Mouse (Mus musculus) kidney, postnatal 0 days (tissue): Measurements from ENCODE around the gene Ltbp2. TPM values are rescaled to one million over a fixed set of nuclear protein-coding genes. Genes with fewer than 3 reads are reported as not detected.

ENCODE experiments used
- ATAC-seq: fragments of 200-750 bp; cut with Nextera tagmentation; replicated peaks from 2 replicates; pipeline ENCODE4 v1.8.0; 2017; ENCODE audit warnings: low read depth, moderate number of reproducible peaks, moderate TSS enrichment, moderate library complexity; ENCODE audit not compliant: low FRiP score
- DNase-seq: peaks from one replicate; pipeline ENCODE4 v3.0.0-alpha.2; 2016; ENCODE audit warnings: low spot score
- H3K27ac ChIP-seq: fragments of 300-500 bp; sonication (generic); 2 replicates; pipeline ENCODE4 v1.5.1; 2014; ENCODE audit warnings: mild to moderate bottlenecking
- H3K27me3 ChIP-seq: fragments of 300-500 bp; sonication (generic); 2 replicates; pipeline ENCODE4 v1.6.1; 2014; ENCODE audit warnings: low read length, mixed read lengths; ENCODE audit not compliant: insufficient read depth
- H3K36me3 ChIP-seq: fragments of 300-500 bp; sonication (generic); 2 replicates; pipeline ENCODE4 v1.6.1; 2014; ENCODE audit warnings: low read length, mixed read lengths; ENCODE audit not compliant: insufficient read depth
- H3K4me1 ChIP-seq: fragments of 300-500 bp; sonication (generic); replicated peaks from 2 replicates; pipeline ENCODE4 v1.6.1; 2014; ENCODE audit warnings: antibody characterized with exemption, low read length, mixed read lengths; ENCODE audit not compliant: insufficient read depth
- H3K4me2 ChIP-seq: fragments of 300-500 bp; sonication (generic); 2 replicates; pipeline ENCODE4 v1.6.1; 2014; ENCODE audit warnings: mild to moderate bottlenecking, low read length, moderate library complexity, mixed read lengths
- H3K4me3 ChIP-seq: fragments of 300-500 bp; sonication (generic); replicated peaks from 2 replicates; pipeline ENCODE4 v1.5.1; 2014; ENCODE audit warnings: low read depth, low read length
- H3K9ac ChIP-seq: fragments of 300-500 bp; sonication (generic); 2 replicates; pipeline ENCODE4 v1.6.1; 2014; ENCODE audit warnings: low read depth, low read length
- H3K9me3 ChIP-seq: fragments of 300-500 bp; sonication (generic); replicated peaks from 2 replicates; pipeline ENCODE4 v1.6.1; 2016; ENCODE audit warnings: low read length, inconsistent platforms, mixed read lengths
- CTCF ChIP-seq: IDR thresholded peaks from 2 replicates; pipeline ENCODE4 v1.5.1; 2016; ENCODE audit warnings: antibody characterized with exemption, low read depth, mild to moderate bottlenecking, moderate library complexity
- WGBS: fragments of 180-500 bp; shearing (Covaris S2); extraction: QIAGEN DNeasy Blood & Tissue Kit; methylation state at CpG from one replicate; pipeline ENCODE4 v1.1.7; 2014; 5-methylcytosine and 5-hydroxymethylcytosine counted together
- polyA plus RNA-seq: library from polyadenylated mRNA; unstranded; fragments of >200 nt; fragmentation: Nextera tagmentation; extraction: Ambion mirVana; gene quantifications from 2 replicates; pipeline ENCODE4 v1.2.1, GENCODE M21; 2015

The Ltbp2 gene
- polyA plus RNA-seq, 1 experiment from 2014 or later, result 0.14 TPM

DNA sequence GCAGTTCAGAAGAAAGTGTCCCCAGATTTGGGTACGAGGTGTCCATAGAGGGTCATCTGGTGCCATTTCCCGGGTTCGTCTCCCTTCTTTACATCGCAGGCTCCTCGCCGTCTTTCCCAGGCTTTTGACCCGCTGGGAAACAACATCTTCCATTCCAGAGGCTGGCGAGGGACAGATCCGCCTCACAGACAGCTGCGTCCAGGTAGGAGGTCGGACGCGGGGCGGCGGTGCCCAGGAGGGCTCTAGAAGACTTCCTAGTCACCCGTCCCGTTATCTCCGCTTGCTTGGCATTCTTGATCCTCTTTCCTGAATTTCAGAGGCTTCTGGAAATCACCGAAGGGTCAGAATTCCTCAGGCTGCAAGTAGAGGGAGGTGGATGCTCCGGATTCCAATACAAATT is 102.9 kb downstream of the Ltbp2 start:
- Histone ChIP-seq H3K9me3 (no peaks in the 10 kb centered on the region), H3K36me3 (no peaks in the 10 kb centered on the region), H3K27me3 (no peaks in the 10 kb centered on the region), H3K4me1 (peaks cover 17% of the 10 kb centered on the region), H3K4me3 (peak overlapping the region; percentile 71), H3K27ac (peak overlapping the region; percentile 68), H3K4me2 (peak overlapping the region; percentile 91), H3K9ac (peak overlapping the region; percentile 82)
- no peak for ATAC-seq
- under 1% methylated on average over 20 of the region's 20 CpGs for WGBS
- no peak for TF ChIP-seq CTCF
- no peak for DNase-seq

DNA sequence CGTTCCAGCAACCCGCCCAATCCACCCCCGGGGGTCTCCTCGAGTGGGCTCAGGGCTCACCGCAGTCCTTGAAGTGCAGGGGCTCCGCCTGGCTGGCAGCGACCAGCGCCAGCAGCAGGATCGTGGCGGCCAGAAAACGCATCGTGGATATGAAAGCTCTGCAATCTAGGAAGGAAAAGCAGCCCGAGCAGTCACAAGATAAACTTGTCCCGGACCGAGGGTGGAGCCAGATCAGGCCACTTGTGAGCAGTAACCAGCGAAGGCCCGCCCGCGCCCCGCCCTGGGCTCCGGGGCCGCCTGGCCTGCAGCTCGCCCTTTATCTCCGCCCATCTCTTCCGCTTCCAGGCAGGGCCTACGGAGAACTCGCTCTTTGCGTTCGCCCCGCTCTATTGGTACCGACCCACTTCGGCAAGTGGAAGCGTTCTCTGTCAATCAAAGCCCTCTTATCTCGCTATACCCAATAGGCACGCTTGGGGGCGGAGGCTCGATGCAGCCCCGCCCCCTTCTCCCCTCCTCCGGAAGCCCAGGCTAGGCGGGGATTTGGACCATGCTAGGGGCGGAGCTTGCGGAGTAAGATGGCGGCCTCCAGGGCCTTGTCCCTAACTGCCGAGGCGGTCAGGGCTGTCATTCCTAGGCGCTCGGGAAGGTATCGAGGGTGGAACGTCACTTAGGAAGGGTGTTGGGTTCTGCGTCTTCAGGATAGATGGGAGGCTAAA is 103.4 kb downstream of the Ltbp2 start, which contains the start of the genes Npc2 and Isca2:
Gene Npc2, minus strand, starts transcription at position 427 of the 716 bp plus-strand sequence.
Gene Isca2, plus strand, starts transcription at position 526 of the 716 bp plus-strand sequence.
- ATAC-seq (peak; percentile 99), DNase-seq (peak; percentile 100)
- Histone ChIP-seq H3K36me3 (no peaks in the 10 kb centered on the region), H3K27ac (peak within 1 kb of the TSS; percentile 97), H3K4me2 (peak within 1 kb of the TSS; percentile 91), H3K9ac (peak within 1 kb of the TSS; percentile 82), H3K27me3 (no peaks in the 10 kb centered on the region), H3K9me3 (no peaks in the 10 kb centered on the region), H3K4me1 (peaks cover 17% of the 10 kb centered on the region), H3K4me3 (peak within 1 kb of the TSS; percentile 71)
- under 1% methylated on average over 50 of the region's 50 CpGs for WGBS
- no peak for TF ChIP-seq CTCF

DNA sequence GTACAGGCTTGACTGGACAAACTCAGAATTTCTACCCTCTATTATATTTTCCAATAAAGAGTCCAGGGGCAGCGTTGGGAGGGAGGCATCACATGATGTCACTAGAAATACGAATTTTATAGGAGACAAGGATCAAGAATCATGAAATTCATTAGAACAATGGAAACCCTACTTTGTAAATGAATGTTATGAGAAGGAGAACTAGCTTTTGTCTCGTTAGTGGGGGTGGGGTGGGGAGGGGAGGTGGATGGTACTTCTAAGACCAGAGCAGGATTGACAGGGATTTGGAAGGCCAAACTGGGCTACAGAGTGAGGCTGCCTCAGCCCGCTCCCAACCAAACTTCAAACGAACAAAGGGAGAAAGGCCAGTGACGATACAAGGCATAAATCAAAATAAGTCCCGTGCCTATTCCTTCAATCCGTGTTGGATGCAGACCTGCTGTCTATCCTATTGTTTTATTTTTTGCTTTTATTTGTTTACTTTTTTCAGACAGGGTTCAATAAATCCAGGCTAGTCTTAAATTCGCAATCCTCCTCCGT is 104.3 kb downstream of the Ltbp2 start:
- no peak for TF ChIP-seq CTCF
- Histone ChIP-seq H3K27me3 (no peaks in the 10 kb centered on the region), H3K4me1 (peaks cover 17% of the 10 kb centered on the region), H3K9me3 (no peaks in the 10 kb centered on the region), H3K4me3 (peak overlapping the region; percentile 71), H3K9ac (peak overlapping the region; percentile 77), H3K36me3 (no peaks in the 10 kb centered on the region), H3K27ac (peak overlapping the region; percentile 97), H3K4me2 (peak overlapping the region; percentile 66)
- WGBS, result 2% methylated on average over 10 of the region's 10 CpGs
- ATAC-seq, result no peak
- DNase-seq, result peak; percentile 72

DNA sequence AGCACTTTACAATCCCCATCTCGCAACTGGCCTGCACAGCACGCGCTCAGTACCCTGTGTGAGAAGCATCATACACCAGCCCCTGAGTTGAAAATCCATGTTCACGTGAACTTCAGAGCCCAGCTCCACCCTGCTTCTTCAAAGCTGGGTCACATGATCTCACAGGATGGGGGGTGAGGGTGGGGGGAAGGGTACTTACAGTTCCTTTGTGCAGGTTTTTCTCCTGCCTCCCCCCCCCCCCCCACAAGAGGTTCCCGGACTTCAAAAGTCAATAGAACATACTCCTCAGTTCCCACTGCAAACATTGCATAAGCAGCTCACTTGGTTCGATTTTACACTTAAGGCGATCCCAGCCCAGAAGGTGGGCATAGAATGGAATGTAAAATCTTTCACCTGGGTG is 106.7 kb downstream of the Ltbp2 start:
- WGBS, result 91% methylated on average over 7 of the region's 7 CpGs
- H3K4me2 ChIP-seq, result no peak overlapping the region
- no peak for TF ChIP-seq CTCF
- no peak overlapping the region for H3K9ac ChIP-seq
- H3K36me3 ChIP-seq, result peaks cover 6% of the 10 kb centered on the region
- no peaks in the 10 kb centered on the region for H3K27me3 ChIP-seq
- ATAC-seq, result no peak
- H3K9me3 ChIP-seq, result no peaks in the 10 kb centered on the region
- no peak for DNase-seq
- H3K27ac ChIP-seq, result no peak overlapping the region
- H3K4me1 ChIP-seq, result peaks cover 24% of the 10 kb centered on the region
- H3K4me3 ChIP-seq, result no peak overlapping the region

DNA sequence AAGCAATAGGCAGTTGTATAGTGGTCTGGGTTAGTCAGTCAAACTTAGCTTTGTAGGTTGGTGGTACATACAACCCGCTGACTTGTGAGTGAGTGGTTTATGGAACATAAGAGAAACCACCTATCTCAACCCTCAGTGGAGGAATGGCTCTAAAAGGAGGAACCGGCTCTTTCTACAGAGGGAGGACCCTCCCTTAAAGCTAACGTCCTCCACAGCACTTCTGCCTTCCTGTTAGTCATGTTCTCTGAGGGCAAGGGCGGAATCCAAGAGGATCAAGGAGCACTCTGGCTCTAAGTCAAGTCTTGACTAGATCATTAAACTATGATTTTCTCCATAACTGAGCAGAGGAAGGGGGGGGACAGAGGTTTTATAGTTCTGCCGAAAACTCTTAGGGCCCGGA is 108.8 kb downstream of the Ltbp2 start:
- H3K27ac ChIP-seq, result no peak overlapping the region
- H3K9ac ChIP-seq, result no peak overlapping the region
- H3K4me3 ChIP-seq, result no peak overlapping the region
- no peak for DNase-seq
- H3K4me1 ChIP-seq, result peaks cover 13% of the 10 kb centered on the region
- ATAC-seq, result no peak
- H3K9me3 ChIP-seq, result no peaks in the 10 kb centered on the region
- TF ChIP-seq CTCF, result no peak
- no peaks in the 10 kb centered on the region for H3K27me3 ChIP-seq
- peaks cover 13% of the 10 kb centered on the region for H3K36me3 ChIP-seq
- no peak overlapping the region for H3K4me2 ChIP-seq
- 72% methylated on average over 6 of the region's 6 CpGs for WGBS

DNA sequence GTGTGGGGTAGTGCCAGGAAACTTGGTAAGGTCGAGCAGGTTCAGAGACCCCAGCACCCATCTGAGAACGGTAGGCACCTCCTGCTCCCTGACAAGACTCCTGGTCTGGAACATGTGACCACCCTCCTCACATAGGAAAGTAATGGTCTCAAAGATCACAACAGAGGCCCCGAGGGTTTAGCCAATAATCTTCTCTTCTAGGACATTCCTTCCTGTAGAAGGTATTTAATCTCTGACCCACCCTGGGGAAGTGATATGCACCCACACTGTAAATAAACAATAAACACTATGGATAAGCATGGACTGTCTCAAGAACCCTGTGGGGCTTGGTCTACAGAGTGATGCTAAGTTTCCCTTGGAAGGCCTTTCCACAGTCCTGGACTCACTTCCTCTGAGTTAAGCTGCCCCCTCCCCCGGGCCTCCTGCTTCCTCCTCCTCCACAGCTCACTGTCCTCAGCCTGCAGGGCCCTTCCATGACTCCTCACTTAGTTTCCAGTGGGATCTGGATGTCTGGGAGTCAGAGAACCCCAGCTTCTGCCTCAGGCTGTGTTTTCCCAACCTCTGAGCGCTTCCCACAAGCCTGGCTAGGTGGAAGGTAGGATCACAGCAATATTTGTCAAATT is 110.1 kb downstream of the Ltbp2 start:
- H3K4me2 ChIP-seq, result no peak overlapping the region
- no peak for TF ChIP-seq CTCF
- H3K4me3 ChIP-seq, result no peak overlapping the region
- no peaks in the 10 kb centered on the region for H3K27me3 ChIP-seq
- H3K9ac ChIP-seq, result no peak overlapping the region
- H3K9me3 ChIP-seq, result no peaks in the 10 kb centered on the region
- peaks cover 13% of the 10 kb centered on the region for H3K36me3 ChIP-seq
- 52% methylated on average over 5 of the region's 5 CpGs for WGBS
- H3K27ac ChIP-seq, result no peak overlapping the region
- DNase-seq, result peak; percentile 57
- 0 out of 2 replicates have a peak, but pooled peaks cover 7% of the 10 kb centered on the region for H3K4me1 ChIP-seq
- ATAC-seq, result no peak; the same call in 1 of the 2 replicates
